Mouse (Mus musculus): ENCODE data around the gene Bcat2. TPM values are rescaled to one million over a fixed set of nuclear protein-coding genes. Genes with fewer than 3 reads are reported as not detected.

Bcat2 gene
- total RNA-seq, 1 experiment from 2014 or later, result 17.3 TPM

- no peak for ATAC-seq (ENCODE audit: extremely low read depth, insufficient number of reproducible peaks, low FRiP score, poor library complexity, severe bottlenecking)
Observed at GRCm38 (mm10) chr7:45544525-45544924, 25.4 kb upstream of the Bcat2 start.

GRCm38 (mm10) chr7:45549641-45550436 is 20.1 kb upstream of the Bcat2 start:
- ATAC-seq (ENCODE audit: extremely low read depth, insufficient number of reproducible peaks, low FRiP score, poor library complexity, severe bottlenecking), result no peak

GRCm38 (mm10) chr7:45550821-45551511 is 19.0 kb upstream of the Bcat2 start:
- ATAC-seq (ENCODE audit: extremely low read depth, insufficient number of reproducible peaks, low FRiP score, poor library complexity, severe bottlenecking), result no peak

GRCm38 (mm10) chr7:45551512-45551883 is 18.5 kb upstream of the Bcat2 start:
- no peak for ATAC-seq (ENCODE audit: extremely low read depth, insufficient number of reproducible peaks, low FRiP score, poor library complexity, severe bottlenecking)

GRCm38 (mm10) chr7:45553519-45553918 is 16.4 kb upstream of the Bcat2 start:
- ATAC-seq (ENCODE audit: extremely low read depth, insufficient number of reproducible peaks, low FRiP score, poor library complexity, severe bottlenecking), result no peak

GRCm38 (mm10) chr7:45553990-45554389 is 16.0 kb upstream of the Bcat2 start:
- ATAC-seq (ENCODE audit: extremely low read depth, insufficient number of reproducible peaks, low FRiP score, poor library complexity, severe bottlenecking), result no peak

GRCm38 (mm10) chr7:45554744-45555143 is 15.2 kb upstream of the Bcat2 start, which contains the start of gene Hsd17b14:
Gene Hsd17b14, plus strand, starts transcription at chr7:45554893.
- no peak for ATAC-seq (ENCODE audit: extremely low read depth, insufficient number of reproducible peaks, low FRiP score, poor library complexity, severe bottlenecking)

GRCm38 (mm10) chr7:45555787-45556186 is 14.2 kb upstream of the Bcat2 start:
- ATAC-seq (ENCODE audit: extremely low read depth, insufficient number of reproducible peaks, low FRiP score, poor library complexity, severe bottlenecking), result peak; percentile 90

- no peak for ATAC-seq (ENCODE audit: extremely low read depth, insufficient number of reproducible peaks, low FRiP score, poor library complexity, severe bottlenecking)
Observed at GRCm38 (mm10) chr7:45558907-45559306, 11.0 kb upstream of the Bcat2 start.

GRCm38 (mm10) chr7:45560241-45560640 is 9.7 kb upstream of the Bcat2 start:
- ATAC-seq (ENCODE audit: extremely low read depth, insufficient number of reproducible peaks, low FRiP score, poor library complexity, severe bottlenecking), result no peak

GRCm38 (mm10) chr7:45560843-45561623 is 8.9 kb upstream of the Bcat2 start:
- ATAC-seq (ENCODE audit: extremely low read depth, insufficient number of reproducible peaks, low FRiP score, poor library complexity, severe bottlenecking), result peak; percentile 83

- ATAC-seq (ENCODE audit: extremely low read depth, insufficient number of reproducible peaks, low FRiP score, poor library complexity, severe bottlenecking), result no peak
Observed at GRCm38 (mm10) chr7:45561624-45562520, 8.1 kb upstream of the Bcat2 start.

GRCm38 (mm10) chr7:45564811-45565210 is 5.1 kb upstream of the Bcat2 start:
- no peak for ATAC-seq (ENCODE audit: extremely low read depth, insufficient number of reproducible peaks, low FRiP score, poor library complexity, severe bottlenecking)

GRCm38 (mm10) chr7:45565446-45565845 is 4.5 kb upstream of the Bcat2 start:
- no peak for ATAC-seq (ENCODE audit: extremely low read depth, insufficient number of reproducible peaks, low FRiP score, poor library complexity, severe bottlenecking)

GRCm38 (mm10) chr7:45567112-45567779 is 2.7 kb upstream of the Bcat2 start:
- no peak for ATAC-seq (ENCODE audit: extremely low read depth, insufficient number of reproducible peaks, low FRiP score, poor library complexity, severe bottlenecking)

GRCm38 (mm10) chr7:45567780-45568516 is 2.0 kb upstream of the Bcat2 start:
- ATAC-seq (ENCODE audit: extremely low read depth, insufficient number of reproducible peaks, low FRiP score, poor library complexity, severe bottlenecking), result peak; percentile 92

- no peak for ATAC-seq (ENCODE audit: extremely low read depth, insufficient number of reproducible peaks, low FRiP score, poor library complexity, severe bottlenecking)
Observed at GRCm38 (mm10) chr7:45568601-45569473, 1.1 kb upstream of the Bcat2 start.
